ENCODE assay signal across 20 mouse cellular contexts in the genomic region with DNA sequence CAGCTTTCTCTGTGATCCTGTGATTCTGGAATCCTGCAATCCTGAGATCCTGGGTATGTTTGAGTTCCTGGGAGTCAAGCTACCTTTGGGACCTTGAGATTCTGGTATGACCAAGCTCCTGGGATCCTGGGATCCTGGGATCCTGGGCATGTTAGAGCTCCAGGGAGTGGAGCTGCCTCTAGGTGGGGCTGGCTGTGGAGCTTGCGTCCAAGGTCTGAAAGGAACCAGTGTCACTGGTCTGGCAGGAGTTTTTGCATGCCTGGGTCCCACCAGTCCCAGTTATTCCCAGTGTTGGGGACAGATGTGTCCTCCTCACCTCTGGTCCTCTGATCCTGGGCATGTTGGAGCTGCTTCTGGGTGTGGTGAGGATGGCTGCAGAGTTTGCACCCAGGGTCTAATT.
"Had no signal": no experiment of that assay in that cellular context is flagged by ENCODE, and none has a peak within 500 bp of the region (broad histone marks: within the 10 kb centered on the region; RNA-seq: fewer than 3 reads in every experiment).

No protein-coding gene starts in this region.

- H3K4me1 ChIP-seq: neural tube, embryonic 12.5 days; stomach, embryonic 15.5 days had no signal

- H3K9ac ChIP-seq: liver, embryonic 14.5 days; liver, postnatal 0 days; lung, embryonic 14.5 days; midbrain, embryonic 12.5 days; midbrain, embryonic 15.5 days; neural tube, embryonic 12.5 days; neural tube, embryonic 15.5 days; stomach, embryonic 15.5 days had no signal

- H3K4me3 ChIP-seq: layer of hippocampus, adult 2 months; midbrain, embryonic 12.5 days; midbrain, embryonic 15.5 days; neural tube, embryonic 12.5 days; neural tube, embryonic 15.5 days; stomach, embryonic 15.5 days had no signal

- ATAC-seq: hindbrain, embryonic 16.5 days; intestine, embryonic 16.5 days; liver, postnatal 0 days; lung, postnatal 0 days; midbrain, embryonic 15.5 days had no signal

- H3K4me2 ChIP-seq: liver, embryonic 11.5 days; lung, embryonic 14.5 days; midbrain, embryonic 12.5 days; midbrain, embryonic 15.5 days; neural tube, embryonic 12.5 days; neural tube, embryonic 15.5 days; stomach, embryonic 15.5 days had no signal

- DNase-seq: layer of hippocampus, adult 9-11 months; liver, postnatal 0 days; lung, embryonic 14.5 days; right cerebral cortex, adult 18-20 months; right cerebral cortex, postnatal 14 days; right cerebral cortex, postnatal 4 days; thymus, adult 18-20 months; thymus, postnatal 36 days had no signal

- H3K36me3 ChIP-seq: midbrain, embryonic 12.5 days; midbrain, embryonic 15.5 days; neural tube, embryonic 12.5 days; neural tube, embryonic 15.5 days; stomach, embryonic 15.5 days had no signal

- H3K9me3 ChIP-seq: midbrain, embryonic 12.5 days; midbrain, embryonic 15.5 days; neural tube, embryonic 12.5 days; neural tube, embryonic 15.5 days; stomach, embryonic 15.5 days had no signal

- H3K27ac ChIP-seq: layer of hippocampus, adult 2 months; liver, embryonic 14.5 days; macrophage; midbrain, embryonic 12.5 days; midbrain, embryonic 15.5 days; neural tube, embryonic 12.5 days; neural tube, embryonic 15.5 days; stomach, embryonic 15.5 days had no signal

- H3K27me3 ChIP-seq: midbrain, embryonic 12.5 days; midbrain, embryonic 15.5 days; neural tube, embryonic 12.5 days; neural tube, embryonic 15.5 days; stomach, embryonic 15.5 days had no signal
